Mouse (Mus musculus) right cerebral cortex, postnatal 10 days (tissue): Measurements from ENCODE around the gene Sec1.

Experiments used
- DNase-seq, 2 experiments: peaks; one replicate each; pipeline ENCODE4 v3.0.0; 2021; ENCODE audit warnings: low spot score in 2 of 2

The Sec1 gene

DNA sequence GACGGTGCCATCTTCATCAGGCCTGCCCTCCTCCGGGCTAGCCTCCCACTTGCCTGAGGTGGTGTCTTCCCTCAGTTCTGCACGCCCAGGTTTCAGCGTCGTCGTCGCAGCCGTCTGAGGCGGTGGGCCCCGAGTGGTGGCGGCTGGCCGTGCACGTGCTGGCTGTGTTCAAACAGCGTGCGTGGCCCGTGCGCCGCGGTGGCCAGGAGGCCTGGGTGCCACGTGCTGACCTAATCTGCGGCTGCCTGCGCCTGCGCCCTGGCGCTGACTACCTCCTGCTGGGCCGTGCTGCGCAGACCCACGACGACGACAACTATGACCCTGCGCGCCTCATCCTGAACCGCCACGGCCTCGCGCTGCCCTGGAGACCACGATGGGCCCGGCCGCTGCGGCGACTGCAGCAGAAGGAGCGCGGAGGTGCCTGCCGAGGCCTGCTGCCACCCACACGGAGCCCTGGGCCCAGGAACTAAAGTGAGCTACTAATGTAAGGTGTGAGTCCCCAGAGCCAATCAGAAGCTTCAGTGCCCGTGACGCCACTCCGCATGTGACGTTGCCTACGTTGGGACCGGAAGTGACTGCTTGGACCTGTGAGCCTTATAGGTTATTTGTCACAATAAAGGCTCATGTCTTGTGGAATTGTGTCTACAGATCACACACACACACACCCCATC is at the start of gene Sec1:
Gene Sec1 (minus strand): TSS at position 482 of the 671 bp plus-strand sequence.
- DNase-seq, result no peak

DNA sequence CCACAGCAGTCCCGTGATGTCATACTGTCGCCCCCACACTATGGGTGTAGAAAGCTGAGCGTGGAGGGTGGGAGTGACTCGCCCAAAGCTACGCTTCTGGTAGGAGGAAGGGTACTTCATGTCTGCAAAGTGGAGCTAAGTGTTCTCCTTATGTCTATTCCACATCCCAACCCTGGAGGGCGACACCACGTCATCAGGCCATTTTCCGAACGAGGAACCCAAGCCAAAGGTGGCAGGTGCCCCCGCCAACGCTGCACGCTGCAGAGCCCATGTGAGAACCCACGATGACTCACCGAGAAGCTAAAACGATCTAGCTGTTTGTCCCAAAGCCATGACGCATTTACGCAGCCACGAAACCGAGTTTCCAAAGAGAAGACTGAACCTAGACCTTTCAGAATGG is 48.1 kb upstream of the Sec1 start:
- peak; percentile 68 to 79 for DNase-seq

DNA sequence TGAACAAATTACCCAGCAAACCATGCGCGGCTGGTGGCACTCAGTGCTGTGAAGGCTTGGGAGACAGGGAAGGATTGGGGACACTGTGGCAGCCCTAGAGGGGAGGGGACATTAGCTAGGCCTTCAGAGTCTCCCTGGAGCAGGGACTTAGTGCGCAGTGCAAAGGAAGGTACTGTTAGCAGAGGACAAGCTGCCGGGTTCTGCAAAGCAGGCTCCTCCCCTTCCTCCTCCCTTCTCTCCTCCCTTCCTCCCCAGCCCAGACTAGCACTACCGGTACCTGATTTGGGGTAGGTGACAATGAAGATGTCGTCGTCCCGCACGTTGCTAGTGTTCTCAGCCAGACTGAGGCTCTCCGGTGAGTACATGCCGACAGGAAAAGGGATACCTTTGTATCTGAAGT is 47.6 kb upstream of the Sec1 start:
- peak in 1 of 2 experiments; percentile 39 for DNase-seq

DNA sequence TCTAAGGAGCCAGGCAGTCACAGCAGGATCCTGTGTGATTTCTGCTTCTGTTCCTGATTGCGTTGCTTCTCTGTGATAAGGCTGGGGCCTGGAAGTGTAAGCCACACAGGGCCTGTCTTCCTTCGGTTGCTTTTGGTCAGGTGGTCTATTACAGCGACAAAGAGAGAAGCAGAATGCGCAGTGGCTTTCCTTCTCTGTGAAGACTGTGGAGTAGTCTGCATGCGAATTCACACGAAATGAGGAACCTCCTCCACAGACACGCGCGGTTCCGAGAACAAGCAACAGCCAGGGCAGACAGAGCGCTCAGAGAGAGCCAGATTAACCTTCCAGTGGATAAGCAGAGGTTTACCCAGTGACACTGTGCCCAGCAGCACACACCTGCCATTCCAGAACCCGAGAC is 47.1 kb upstream of the Sec1 start:
- peak in 1 of 2 experiments; percentile 35 for DNase-seq

DNA sequence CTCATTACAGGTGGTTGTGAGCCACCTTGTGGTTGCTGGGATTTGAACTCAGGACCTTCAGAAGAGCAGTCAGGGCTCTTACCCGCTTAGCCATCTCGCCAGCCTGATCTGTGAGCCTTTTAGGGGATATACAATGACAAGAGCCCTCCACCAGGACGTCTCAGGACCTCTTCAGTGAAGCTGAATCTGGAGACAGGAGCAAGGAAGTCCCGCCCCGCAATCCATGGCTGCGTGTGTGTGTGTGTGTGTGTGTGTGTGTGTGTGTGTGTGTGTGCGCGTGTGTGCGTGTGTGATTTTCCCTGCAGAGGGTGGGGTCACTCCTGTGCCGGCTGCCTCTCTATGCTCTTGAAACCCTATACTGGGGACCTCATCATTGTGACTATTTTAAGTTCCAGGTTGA is 45.6 kb upstream of the Sec1 start:
- DNase-seq, result no peak

DNA sequence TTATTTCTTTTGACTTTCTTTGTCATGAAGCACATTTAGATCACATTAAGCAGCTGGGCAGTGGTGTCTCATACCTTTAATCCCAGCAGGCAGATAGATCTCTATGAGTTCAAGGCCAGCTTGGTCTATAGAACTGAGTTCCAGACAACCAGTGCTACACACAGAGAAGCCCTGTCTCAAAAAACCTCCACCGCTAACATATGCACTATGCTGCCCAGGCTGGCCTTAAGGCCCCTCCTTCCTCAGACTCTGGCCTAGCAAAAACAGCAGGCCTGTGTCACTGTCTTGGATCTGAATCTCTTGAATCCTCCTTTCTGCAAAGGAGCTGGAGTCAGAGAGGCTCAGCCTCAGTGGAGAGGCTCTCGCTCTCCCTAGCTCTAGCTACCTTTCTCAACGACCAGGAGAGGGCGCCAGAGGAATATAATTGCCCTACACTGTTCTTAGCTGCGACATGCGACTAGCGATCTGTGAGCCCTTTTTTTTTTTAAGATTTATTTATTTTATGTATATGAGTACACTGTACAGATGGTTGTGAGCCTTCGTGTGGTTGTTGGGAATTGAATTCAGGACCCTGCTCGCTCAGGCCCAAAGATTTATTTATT is 45.1 kb upstream of the Sec1 start:
- DNase-seq, result peak; percentile 88 to 93

DNA sequence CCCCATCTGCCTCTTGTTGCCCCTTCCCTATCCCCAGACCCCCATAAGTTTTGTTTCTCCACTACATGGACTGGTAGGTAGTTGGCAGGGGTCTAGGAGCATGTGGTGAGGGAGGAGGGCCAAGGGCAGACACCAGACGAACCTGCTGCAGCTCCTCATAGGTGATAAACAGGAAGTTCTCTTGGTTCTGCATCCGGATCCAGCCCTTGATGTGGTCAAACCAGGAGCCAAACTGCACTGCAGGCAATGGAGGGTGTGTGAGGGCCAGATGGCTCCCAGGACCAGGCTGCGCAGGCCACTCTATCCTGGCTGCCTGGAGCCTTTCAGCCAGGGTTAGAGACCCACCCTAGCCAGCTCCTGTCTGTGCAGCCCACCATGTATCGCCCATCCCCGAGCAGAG is 39.3 kb upstream of the Sec1 start:
- no peak for DNase-seq

DNA sequence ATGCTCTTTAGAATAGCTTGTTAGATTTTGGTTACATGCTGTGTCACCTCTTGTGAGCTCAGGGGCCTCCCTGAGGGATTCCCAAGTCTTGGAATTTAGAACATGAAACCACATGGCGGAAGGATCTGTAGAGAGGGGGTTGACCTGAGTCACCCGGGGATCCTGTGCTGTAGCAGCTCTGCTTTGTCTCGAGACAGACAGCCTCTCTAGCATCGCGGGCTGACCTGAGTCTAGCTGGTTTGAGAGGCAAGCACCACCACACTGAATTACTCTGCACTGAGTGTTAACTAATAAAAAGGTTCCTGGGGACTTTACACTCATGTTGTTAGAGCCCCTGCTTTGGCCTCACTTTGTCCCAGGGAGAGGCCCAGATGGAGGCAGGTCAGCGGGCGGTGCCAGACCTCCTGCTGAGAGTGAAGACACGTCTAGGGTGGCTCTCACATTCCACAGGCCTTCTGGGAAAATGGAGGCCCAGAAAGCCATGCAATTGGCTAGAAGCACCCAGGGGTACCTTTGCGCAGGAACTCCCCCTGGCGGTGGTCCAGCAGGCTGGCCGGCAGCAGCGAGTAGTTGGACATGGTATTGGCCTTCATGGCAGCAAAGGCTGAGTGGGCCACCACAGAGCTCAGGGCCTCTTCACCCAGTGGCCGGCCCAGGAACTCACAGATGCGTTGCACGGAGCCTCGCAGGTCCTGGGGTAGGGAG is 36.7 kb upstream of the Sec1 start:
- peak in 1 of 2 experiments; percentile 50 for DNase-seq

DNA sequence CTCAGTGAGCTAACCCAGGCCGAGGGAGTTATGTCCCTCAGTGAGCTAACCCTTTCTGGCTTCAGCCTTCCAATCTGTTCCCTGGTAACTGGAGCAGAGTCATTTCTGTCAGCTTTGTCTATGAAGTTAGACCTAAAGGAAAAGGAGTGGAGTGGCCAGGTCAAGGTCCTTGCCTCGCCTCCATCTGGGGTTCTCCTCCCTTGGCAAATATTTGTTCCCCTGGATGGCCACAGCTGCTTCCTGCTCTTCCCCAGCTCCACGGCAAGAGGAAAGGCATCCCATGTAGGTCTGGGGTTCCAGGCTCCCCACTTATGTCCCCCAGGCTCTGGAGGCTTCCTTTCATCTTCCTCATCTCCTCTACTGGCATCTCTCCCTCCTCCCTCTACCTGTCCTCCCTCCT is 33.4 kb upstream of the Sec1 start:
- no peak for DNase-seq

DNA sequence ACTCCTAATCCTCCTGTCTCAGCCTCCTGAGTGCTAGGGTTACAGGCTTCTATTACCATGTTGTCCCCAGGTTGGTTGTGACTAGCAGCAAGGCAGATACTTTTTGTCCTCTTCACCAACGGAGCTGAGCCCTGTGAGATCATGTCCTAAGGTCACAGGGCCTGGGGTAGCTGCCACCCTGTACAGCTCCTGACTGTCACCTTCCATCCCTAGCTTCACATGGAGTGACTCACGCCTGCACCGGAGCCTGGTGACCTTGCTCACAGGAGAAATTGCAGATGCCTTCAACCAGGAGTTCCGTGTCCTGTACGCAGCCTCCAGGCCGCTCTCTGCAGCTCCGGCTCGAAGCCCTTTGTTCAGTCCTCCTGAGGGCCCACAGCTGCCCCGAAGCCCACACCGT is 32.2 kb upstream of the Sec1 start:
- DNase-seq, result no peak

DNA sequence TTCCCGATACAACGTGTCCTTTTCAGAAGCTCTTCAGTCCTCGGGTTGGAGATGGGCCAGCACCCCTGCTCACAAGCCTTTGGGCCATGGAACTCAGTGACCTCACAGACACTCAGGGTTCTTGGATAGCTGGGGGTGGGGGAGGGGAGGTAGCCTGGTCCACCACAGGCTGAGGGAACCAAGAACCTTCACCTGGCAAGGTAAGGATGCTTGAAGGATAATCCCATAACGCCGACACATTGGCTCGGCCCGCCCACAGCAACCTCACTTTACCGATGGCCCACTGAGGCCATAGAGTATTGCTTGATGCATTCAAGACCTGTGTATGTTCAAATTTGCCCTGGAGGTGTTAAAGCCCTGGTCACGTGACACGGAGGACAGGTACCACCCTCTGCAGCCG is 31.5 kb upstream of the Sec1 start, which contains the start of gene Spaca4:
Gene Spaca4 (minus strand): TSS at position 101 of the 400 bp plus-strand sequence.
- no peak for DNase-seq

DNA sequence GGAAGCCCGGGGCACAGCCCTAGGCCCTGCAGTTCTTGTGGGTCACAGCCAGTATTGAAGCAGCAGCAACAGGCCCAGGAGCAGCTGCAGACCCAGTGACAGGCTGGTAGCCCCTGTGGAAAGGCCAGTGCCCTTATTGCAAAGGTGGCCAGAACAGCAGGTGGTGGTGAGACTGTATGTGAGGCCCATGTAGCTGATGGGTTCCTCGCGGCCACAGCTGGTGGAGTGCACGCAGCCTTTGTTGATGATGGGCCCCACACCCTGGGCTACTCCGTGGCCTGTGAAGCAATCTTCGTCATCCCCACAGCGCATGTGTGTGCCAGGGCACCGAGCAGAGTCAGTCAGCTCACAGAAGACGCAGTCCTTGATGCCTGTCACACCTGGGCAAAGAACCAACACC is 30.9 kb upstream of the Sec1 start:
- DNase-seq, result no peak

DNA sequence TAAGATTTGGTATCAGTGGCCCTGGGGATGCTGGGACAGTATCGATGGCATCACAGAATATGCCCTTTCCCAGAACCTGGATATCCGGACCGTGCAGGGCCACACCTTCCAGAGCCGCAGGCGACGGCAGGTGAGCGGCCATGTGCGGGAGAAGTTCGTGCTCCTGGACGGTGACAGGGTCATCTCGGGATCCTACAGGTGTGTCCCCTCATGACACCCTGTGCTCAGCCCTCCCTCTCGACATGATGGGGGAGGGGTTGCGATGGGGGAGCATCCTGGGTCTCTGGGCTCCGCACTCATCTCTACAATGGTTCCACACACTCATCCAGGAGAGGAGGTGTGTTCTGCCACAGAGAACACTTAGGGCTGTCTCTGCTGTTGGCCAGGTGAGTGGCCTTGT is 29.6 kb upstream of the Sec1 start:
- no peak for DNase-seq

DNA sequence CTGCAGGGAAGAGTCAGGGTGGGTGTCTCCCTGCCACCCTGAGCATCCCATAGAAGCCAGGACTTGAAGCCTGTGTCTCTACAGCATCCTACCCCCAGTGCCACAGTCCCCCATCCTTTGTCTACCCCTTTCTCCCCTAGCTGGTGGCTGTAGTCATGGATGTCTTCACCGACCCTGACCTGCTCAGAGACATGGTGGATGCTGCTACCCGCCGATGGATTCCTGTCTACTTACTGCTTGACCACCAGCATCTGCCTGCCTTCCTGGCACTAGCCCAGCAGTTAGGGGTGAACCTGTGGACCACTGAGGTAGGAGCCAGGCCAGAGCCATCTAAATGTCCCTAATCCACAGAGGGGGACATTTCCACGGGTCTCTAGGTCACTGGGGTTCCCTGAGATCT is 29.1 kb upstream of the Sec1 start:
- DNase-seq, result no peak

DNA sequence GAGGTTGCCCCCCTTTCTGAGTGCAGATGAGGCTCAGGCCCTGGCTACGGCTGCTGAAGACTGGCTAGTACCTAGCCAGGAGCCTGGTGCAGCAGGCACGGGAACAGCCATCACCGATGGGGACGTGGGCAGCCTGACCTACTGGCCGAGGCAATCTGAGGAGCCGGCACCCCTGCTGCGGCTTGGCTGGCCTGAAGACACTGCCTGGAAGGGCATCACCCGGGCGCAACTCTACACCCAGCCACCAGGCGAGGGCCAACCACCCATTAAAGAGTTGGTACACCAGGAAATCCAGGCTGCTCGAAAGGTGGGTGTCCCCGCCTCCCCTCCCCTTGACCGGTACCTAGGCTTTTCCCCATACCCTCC is 28.1 kb upstream of the Sec1 start:
- no peak for DNase-seq

DNA sequence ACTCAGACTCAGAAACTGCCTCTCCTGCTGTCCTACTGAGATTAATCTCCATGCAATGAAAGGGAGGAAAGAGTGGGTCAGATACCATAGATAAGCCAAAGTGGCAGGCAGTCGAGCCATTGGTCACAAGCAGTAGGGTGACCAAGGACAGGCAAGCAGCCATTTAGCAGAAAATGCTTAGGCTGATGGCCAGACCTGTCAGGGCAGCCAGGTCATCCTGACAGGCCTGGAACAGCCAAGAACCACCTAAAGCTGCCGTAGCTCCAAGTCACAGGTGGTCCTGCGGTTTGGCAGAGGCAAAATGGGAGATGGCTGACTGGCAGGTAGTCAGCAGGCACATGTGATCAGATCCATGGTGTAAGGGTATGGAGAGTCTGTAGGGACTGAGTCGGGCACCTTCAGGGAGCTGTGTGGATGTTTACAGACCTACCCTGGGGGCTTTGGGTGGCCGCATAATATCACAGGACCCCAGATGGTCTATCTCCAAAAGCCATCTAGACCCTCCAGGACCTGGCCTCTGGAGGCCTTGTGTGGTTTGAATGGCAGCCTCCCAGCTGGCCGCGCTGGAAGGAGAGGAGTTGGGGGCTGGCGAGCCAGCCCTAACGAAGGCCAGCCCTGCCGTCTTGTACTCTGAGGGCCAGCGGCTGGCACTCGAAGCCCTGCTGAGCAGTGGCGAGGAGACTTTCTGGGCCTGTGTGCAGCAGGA is 27.6 kb upstream of the Sec1 start:
- no peak for DNase-seq

DNA sequence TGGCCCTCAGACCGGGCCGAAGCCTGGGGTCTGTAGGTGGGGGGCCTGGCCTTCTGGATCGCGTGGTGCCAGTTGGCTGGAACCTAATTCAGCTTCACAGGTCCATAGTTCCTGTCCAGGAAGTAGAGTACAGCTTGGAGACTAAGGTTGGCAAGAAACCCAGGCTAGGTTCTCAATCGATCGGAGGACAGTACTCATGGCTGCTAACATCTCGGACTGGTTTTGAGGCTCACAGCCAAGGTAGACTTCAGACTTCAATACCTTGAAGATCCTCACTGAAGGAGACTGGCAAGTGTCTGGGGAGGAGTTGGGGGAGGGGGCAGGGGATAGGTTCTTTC is 27.0 kb upstream of the Sec1 start:
- DNase-seq, result no peak

DNA sequence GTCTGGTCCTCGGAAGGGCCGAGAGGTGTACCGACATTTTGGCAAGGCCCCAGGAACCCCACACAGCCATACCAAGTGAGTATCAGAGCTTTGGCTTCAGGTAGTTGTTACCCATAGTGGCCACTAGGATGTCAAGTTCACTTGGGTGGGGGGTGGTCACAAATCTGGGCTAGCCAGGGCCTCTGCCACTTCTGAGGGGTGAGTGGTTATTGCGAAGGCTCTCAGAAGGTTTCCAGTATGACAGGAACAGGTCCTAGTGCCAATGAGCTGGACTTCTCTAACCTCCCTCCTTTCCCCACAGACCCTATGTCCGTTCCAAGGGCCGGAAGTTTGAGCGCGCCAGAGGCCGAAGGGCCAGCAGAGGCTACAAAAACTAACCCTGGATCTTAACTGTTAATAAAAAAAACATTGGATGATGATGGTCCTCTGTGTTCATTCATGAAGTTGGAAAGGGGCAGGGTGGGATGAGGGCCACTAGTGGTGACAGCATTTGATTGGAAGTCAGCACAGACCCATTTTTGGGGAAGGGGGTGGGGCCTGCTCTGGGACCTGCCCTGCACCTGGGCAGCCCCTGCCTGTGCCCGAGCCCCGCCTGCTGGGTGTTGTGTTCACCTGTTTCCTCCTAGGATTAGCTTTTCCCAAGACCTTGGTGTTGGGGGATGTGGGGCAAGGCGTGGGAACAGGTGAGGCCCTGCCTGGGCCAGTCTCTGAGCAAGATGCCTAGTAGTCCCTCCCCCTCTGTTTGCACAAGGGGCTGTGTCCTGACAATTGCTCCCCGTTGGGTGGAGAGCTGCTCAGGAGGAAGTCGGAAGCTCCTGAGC is 26.4 kb upstream of the Sec1 start, which contains the start of gene Fam83e:
Gene Fam83e (plus strand): TSS at position 800 of the 821 bp plus-strand sequence.
- no peak for DNase-seq

DNA sequence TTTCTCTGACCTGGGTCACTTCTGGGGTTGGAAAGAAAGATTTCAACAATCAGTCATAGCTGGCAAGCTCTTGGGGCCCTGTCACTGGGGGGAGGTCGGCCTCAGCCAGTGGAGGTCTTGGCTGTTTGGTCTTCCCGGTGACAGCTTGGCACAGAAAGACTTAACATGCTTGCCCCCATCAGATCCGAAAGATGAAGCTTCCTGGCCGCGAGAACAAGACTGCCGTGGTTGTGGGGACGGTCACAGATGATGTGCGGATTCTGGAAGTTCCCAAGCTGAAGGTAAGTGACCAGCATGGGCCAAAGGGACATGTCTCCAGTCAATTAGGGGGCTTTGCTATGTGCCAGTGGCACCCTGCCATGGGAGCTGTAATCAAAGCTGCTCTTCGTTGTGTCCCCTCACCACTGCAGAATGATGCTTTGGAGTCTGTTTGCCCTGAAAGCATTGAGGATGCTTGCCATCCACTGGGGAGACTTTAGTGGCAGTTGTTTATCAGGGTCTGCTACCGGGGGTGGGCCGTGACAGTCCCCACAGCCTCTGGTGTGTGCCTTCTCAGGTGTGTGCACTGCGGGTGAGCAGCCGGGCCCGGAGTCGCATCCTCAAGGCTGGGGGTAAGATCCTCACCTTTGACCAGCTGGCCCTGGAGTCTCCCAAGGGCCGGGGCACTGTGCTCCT is 25.7 kb upstream of the Sec1 start:
- no peak for DNase-seq

DNA sequence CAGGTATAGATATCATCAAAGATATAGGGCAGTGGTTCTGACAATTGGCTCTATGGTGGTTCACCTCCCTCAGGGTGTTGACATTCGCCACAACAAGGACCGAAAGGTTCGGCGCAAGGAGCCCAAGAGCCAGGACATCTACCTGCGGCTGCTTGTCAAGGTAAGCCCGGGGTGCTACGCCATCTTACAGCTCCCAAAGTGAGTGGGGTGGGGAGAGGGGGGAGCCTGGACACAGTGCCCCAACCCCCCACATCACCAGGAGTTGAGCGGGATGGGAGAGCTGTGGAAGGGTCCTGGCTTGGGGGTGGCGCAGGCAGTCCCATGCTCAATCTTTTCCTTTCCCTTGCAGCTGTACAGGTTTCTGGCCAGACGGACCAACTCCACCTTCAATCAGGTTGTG is 25.0 kb upstream of the Sec1 start:
- DNase-seq, result no peak

DNA sequence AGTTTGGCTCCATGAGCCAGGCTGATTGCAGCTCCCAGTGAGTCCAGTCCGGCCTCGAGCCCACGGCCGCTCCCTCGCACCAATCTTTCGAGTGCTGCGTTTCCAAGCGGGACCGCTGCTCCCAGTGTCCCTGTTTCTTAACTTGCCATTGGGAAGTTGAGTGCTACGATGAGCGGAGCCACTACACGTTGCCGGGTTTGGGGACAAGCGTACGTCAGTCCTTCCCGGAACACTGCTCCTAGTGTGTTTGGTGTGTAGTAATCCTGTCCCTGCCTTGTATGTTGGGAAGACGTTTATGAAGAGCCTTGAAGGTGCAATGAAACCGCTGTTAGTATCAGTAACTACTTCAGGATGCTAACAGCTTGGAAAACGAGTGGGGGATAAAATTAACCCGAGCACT is 24.1 kb upstream of the Sec1 start:
- no peak for DNase-seq
